Mouse (Mus musculus) adrenal gland, postnatal 14 days (tissue): ENCODE data around the gene Parvb. TPM values are rescaled to one million over a fixed set of nuclear protein-coding genes. Genes with fewer than 3 reads are reported as not detected.
A peak's percentile ranks its signal among the peaks of the same experiment; 100 is the strongest.
"Not testable (repeated sequence)": the region's sequence is repeated elsewhere in the genome, so short reads cannot be mapped to it uniquely, and the experiment has no call there.

Source experiments
- DNase-seq: peaks from one replicate; pipeline ENCODE4 v3.0.0; 2021; ENCODE audit warnings: mixed read lengths
- total RNA-seq: library from RNA; stranded (reverse); gene quantifications from 2 replicates; pipeline ENCODE4 v1.2.3, GENCODE M21; 2021

Gene Parvb
- total RNA-seq, 1 experiment from 2014 or later = 26.6 TPM

DNA sequence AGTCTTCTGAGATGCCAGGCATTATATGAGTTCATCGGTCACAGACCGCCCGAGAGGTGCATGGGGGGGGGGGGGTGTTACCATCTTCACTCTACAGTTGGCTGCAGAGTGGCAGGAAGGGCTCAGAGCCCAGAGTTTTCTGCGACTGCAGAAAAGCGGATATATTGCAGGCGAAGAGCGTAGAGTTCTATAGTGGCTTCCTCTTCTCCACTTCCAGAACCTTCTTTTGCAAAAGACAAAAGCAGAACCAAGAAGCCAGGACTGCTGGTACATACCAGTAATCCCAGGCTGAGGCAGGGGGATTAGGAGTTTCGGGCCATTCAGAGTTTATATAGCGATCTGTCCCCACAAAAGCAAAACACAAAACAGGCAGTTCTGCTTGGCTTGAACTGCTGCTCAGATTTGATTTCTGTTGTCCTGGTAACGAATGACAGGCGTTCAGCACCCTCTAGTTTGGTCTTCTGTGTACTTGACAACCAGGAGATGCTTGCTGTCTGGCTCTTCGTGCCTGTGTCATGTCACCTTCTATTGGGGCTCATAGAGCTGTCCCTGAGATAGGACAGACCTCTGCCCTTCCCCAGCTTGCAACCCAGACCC is 24.5 kb downstream of the Parvb start:
- DNase-seq = no peak

DNA sequence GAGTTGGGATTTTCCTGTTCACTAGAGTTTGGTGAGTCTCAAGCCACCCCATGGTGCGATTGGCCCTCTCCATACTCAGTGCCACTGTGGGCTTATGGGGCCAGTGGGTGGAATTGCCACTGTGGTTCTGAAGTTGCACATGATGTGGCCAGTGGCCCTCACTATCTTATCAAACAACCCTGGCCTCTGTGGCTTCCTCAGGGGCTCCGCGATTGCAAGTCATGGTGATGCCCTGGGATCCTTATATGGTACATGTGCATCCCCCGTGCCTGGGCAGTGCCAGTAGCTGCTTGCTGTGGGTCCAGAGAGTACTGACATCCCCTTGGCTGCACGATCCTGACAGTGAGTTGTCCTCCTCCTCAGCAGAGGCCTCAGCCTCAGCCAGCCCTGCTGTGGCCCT is 25.0 kb downstream of the Parvb start:
- no peak for DNase-seq

DNA sequence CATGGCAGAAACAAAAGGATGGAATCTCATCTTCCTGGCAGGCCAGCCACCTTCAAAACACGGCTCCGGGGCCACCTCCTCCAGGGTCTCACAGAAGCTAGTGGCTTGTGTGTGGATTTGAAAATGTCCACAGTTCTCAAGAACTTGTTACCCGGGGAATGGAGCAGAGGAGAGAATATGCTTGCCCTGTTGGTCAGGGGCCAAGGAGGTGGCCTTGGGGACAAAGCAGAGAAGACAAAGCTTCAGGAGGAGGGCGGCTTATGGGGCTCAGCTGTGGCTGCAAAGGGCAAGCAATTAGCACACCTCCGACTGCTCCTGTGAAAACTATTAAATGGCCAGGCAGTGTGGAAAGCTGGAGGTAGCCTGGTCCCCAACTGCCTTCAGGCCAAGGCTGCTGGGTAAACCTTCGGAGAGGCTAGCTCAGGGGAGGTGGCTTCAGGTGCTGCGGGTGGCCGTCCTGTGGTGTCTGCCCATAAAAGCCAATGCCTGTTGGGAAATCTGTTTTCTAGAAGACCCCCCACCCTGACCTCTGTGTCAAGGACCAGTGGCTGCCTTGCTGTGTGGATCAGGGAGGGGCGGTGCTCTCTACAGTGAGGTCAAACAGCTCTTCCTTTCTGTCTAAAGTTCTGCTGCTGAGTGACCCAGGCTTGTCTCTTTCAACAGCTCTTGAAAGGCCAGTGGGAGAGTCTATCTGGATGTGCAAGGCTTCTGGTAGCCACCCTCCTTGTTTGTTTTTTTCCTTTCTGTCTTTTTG is 26.9 kb downstream of the Parvb start:
- DNase-seq = peak; percentile 56

DNA sequence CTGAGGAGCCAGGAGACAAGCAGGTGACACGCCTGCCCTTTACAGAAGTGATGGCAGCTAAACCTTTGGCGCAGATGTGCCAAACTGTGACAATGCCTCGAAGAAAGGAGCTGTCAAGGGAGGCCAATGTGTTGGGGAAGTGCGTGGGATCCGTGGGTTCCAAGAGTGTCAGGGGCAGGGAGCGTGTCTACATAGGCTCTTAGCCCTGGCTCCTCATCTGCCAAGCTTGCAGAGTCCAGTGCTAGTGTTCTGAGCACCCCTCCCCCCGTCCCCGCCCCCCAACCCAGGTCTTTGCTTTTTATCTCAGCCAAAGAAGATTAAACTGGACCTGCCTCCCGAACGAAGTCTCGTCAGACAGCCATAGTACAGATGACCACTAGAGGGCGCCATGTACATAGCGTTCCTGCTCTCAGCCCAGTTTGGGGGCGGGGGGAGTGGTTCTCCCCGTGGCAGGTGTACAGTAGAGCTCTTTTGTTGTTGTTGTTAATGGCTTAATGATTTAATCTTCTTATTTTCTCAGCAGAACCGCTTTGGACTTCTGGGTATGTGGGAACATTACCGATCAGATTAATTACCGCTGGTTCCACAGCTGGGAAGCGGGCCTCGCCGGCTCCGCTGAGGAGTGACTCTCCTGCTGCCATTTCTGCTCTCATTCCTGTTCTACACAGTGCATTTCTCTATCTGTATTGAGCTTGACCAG is 28.4 kb downstream of the Parvb start:
- peak; percentile 91 for DNase-seq

DNA sequence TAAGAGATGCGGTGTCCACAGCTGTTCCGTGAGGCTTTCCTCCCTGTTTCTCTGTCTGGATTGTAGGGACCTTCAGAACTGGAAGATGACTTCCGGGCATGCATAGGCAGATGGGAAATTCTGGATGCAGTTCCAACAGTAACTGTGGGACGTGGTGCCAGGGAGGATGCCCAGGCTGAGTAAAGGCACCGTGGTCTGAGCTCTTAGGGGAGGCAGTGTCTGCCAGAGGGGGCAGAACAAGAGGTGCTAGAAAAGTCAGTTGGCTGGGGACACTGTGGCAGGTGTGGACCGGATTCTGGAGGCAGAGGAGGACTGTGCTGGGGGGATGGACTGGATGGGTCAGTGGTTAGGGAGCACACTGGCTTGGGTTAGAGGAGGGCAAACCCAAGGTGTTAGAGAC is 30.8 kb downstream of the Parvb start:
- DNase-seq = no peak

DNA sequence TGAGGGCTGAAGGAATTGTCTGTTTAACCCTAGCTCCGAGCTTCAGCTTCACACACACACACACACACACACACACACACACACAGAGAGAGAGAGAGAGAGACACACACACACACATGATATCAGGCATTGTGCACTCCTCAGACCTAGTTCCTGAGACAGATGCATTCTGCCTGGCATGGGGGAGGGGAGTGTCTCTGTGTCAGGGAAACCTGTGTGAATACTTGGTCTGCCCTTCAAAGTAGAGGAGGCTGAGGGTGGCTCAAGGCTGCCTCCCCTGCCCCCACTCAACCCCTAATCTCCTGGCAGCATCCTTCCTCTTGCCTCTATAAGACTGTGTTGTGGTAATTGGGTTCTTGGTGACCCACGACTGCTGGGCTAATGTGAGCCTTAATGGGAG is 31.7 kb downstream of the Parvb start:
- DNase-seq = peak; percentile 52

DNA sequence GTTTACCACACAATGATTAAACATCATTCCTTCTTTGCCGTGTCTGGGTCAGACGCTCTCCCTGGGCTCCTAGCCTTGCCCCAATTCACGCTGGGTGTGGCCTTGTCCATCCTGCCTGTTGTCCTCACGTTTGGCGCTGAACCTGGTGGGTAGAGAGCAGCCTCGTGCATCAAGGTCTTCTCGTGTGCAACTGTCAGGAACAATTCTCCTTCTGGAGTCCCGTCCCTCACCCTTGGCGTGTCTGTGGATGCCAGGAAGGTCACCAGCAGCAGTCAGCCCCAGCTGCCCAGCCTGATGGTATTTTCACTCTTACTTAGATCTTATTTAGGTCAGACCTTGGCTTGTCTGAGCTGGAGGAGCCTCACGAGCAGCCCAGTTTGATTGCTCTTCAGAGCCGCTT is 33.3 kb downstream of the Parvb start:
- peak; percentile 82 for DNase-seq

DNA sequence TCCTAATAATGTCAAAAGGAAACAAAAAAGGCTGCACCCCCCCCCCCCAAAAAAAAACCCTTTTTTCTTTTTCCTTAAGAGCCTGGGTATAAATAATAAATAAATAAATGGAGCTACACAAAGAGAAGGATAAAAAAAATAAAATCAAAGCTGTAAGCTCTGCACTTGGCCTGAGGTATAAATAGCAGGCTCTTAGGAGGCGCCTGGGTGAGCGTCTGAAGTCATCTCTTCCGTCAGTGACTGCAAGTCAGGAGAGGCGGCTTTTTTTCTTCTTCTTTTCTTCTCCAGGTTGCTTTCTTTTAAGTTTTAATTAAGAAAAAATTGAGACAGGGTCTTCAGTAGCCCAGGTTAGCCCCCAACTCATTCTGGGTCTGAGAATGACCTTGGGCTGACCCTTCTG is 34.4 kb downstream of the Parvb start:
- DNase-seq = no peak

DNA sequence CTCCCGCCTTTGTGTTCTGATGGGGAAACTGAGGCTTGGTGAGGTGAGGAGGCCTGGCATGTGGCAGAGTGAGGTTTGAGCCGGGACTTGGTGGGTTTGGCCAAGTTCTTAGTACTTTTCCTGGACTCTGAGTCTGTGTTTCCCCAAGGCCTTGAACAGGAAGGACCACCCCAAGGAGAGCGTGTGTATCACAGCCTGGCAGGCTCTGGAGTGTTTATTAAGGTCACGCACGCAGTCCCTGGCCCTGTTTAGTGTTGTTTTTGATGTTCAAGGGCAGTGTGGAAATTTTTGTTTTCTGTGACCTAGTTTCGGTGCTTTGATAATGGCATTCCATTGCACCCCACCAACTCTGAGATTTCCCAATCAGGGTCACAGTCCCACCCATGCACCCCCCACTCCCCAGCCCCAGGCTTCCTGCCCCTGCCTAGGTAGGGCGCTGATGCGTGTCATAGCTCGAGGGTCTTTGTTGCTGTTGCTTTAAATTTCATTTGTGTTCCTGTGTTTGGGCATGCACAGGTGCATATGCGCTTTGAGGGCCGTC is 35.9 kb downstream of the Parvb start:
- DNase-seq = peak; percentile 81

DNA sequence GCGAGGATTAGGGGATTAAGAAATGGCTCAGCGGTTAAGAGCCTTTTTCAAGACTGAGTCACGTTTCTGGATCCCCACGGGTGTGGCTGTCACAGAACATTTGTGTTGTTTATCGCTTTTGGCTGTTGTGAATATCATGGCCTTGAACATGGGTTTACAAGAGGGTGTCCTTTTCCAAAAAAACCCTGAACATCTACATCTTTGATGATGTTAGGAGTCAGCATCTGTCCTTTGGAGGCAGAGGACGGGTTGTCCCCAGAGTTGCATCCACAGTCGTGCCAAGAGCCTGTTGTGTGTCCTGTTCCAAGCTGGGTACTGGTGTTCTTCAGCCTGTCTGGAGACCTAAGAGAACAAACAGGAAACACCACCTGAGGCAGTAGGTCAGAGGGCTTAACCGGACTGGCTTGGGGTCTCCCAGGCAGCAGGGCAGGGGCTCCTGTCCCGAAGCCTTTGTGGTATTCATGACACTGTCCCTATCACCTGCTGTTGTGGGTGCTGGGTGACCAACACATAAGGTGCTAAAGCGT is 37.3 kb downstream of the Parvb start:
- DNase-seq = peak; percentile 66

DNA sequence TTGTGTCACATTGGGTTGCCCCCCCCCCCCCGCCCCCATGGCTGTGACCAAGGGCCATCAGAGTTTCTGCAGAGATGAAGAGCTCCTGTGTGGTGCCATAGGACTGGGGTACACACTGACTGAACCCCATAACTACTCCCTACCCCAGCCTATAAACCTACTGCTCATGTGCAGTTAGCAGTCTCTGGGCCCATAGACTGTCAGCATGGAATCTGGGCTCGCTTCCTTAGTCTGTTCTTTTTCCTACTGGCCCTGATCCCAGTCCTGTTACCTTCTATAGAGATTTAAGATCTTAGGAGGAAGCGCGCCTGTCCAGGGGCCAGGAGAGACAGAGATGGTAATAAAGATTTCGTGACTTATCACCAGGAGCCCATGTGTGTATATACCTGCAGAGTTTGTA is 38.2 kb downstream of the Parvb start:
- no peak for DNase-seq

DNA sequence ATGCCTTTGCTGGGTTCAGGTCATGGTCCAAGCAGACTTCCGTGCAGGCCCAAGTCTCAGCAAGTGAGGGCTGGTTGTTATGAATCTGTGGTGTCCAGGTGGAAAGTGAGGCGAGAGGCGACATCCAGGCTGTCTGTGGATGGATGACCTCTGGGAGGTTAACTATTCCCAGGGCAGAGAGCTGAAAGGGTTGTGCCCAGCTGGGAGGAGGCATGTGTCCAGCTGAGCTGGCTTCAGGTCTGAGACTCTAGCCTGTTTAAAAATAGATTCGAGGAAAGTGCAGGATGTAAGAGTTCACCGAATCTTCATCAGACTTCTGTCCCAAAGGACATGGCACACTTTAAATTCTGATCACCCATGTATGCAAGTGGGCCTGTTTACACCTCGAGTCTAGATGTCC is 38.6 kb downstream of the Parvb start:
- DNase-seq = peak; percentile 59

DNA sequence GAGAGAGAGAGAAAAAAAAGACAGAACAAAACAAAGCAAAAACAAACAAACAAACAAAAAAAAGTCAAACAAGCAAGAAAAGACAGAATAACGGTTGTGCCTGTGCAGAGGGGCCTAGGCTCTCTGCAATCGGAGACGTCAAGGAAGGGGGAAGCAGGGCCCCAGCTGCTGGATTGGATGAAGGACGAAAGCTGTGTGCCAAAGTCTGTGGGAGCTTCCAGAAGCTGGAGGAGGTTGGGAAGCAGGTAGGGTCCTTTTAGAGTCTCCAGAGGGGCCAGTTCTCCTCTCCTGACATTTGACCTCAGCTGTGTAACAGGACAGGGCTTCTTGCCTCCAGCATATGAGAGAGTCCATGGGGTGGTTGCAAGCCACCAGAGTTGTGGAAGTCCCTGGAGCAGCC is 44.2 kb downstream of the Parvb start:
- DNase-seq = no peak

DNA sequence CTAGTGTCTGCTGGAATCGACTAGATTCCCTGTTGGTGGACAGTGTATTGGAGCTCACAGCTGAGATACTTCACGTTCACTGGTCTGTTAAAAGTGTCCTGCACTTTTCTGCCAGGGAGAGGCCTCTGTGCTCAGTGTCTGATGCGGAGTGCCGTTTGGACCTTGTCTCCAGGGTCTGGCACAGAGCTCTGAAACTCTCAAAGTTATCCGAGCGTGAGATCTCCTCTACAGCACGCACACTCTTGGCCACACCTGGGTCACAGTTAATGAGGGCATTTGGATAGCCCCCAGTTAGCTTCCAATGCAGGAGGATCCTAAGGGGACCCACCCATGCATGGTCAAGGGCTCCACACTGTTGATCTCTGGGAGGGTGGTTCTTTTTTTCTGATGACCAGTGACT is 46.2 kb downstream of the Parvb start:
- no peak for DNase-seq

DNA sequence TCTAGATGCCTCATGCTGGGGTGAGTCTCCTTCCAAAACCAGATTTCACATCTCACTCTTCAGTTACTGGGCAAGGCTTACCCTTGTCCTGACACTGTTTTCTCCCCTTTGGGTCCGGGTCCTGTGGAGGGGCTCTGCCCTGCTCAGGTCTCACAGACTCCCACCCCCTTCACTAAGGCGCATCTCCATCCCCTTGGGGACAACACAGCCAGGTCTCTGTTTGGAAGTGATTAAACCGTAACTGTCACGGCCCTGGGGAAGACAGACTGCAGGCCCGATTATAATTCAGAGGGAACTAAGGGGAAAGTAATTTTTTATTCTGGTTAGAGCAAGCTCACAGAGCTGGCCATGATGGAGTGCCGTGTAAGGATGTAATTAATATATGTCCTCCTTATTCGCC is 46.8 kb downstream of the Parvb start:
- no peak for DNase-seq

DNA sequence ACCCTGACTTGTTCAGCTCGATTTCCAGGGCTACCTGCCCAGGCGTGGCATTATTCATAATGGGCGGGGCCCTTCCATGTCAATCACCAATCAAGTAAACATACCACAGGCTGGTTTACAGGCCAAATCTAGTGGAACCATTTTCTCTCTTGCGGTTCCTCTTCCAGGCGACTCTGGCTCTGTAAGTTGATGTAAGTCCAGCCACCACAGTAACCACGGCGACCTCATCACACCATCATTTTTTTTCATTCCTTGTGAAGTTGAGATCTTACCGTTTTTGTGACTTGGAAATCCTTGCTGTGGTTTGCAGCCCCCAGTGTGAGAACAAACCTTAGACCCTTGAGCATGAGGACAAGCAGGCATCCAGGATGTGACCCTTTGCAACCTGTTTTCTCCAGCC is 48.5 kb downstream of the Parvb start:
- no peak for DNase-seq

DNA sequence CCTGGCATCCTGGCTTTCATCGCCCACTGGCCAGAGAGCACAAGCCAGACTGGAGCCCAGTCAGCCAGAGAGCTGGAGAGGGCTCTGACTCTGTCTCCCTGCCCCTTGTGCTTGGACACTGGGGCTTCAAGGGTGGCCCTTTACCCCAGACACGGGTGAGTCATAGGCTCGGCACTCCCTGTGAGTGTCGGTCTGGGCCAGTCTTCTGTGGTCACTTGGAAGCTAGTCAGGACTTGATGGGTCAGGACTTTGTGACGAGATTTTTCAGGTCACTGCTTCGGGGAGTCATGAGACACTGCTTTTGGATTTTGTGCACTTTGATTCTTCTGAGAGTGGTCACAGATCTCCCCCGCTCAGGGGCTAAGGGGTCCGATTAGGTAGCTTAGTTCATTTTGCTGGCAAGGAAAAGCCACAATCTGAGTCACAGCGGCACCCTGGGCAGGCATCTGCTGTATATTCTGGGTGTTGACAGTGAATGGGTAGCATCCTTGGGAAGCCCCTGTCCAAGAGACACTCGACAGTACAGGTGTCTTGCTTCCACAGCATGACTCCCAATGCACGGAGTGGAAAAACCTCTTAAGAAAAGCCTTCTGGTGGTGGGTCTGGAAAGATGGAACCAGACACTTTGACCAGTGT is 49.0 kb downstream of the Parvb start:
- peak; percentile 65 for DNase-seq

DNA sequence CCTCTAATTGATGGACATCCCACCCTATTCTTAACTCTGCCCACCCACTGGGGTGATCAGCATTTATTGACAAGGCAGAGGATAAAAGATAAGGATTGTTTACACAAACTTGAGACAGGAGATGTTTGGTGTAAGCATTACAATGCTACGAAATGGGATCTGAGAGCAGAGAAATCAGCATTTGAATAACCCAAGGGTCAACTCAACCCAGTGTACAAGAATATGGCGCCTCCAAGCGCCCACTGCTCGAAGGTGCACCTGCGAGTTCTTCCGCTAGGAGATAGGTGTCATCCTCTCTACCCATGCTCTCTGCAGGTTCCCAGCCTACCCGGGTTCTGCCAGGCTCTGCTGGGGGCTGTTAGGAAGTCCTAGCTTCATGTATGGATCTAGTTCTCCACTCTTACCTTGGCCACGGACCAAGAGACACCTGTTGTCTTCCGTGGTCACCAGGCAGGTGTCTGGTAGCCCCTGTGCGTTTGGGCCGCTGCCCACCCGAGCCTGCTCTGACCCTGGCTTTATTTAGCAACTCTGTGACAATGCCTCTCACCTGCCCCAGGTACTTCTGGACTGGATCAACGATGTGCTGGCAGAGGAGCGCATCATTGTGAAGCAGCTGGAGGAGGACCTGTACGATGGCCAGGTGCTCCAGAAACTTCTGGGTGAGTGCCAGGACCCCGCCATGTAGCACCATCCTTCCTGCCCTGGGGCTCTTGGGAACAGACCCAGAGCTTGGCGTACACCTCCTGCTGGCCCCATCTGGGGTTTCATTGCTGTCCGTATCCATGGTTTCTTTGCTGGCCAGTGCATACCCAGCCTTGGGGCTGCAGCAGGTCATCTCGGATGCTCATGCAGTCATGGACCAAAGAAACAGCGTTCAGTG is 50.6 kb downstream of the Parvb start:
- DNase-seq = no peak

DNA sequence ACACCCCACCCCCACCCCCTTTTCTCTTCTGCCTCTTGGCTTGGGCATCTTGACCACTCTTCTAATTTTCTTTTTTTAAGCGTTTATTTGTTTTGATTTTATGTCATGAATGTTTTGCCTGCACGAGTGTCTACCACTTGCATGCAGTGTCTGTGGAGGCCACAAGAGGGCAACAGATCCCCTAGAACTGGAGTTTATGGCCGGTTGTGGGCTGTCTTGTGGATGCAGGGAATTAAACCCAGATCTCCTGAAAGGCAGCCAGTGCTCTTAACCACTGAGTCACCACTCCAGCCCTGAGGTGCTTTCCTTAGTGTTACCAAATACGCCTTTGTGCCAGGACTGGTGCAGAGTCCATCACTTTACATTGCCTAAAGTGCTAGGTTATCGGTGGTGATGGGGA is 52.2 kb downstream of the Parvb start:
- DNase-seq = peak; percentile 60

DNA sequence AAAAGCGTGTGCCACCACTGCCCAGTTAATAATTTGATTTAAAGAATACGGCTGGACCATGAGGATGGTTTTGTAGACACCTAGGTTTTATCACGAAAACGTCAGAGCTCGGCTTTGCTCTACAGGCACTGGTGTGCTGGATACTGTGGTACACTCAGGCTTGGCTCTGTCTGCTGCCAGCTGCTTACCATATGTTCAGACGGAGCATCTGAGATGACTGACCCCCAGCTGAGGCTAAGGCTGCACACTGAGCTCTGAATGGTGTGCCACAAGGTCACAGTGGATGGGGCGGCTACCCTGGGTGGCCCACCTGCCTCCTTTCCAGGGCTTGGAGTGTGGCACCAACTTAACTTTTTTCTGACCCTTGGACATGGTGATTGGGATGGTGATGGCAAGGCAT is 53.6 kb downstream of the Parvb start:
- DNase-seq = no peak

DNA sequence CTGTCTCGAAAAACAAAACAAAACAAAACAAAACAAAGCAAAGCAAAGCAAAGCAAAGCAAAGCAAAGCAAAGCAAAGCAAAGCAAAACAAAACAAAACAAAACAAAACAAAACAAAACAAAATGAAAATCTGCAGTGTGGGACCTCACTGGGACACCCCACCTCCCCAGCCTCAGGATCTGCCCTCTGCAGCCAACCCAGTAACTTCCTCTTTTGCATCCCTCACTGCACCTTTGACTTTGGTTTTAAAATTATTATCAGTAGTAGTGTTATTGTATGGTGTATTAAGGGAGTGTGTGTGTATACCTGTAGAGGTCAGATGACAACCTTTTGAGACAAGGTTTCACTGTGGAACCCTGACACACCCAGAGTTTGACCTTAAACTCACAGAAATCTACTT is 57.1 kb downstream of the Parvb start:
- not testable (repeated sequence) for DNase-seq

DNA sequence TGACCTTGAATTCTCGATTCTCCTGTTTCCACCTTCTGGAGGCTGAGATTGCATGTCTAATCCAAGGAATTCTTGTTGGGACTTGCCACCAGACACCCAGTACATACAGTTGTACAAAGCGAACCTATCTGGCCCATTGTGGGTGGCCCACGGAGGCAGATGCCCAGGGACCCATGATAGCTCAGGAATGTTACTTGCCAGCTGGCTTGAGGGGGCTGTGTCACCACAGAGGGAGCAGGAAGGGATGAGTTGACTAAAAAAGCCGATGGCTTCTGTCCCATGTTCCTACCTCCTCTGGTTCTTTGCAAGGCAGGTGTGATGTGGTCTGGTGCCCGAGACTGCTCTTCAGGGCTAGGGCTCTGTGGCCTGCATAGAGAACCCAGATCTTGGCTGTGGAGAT is 59.3 kb downstream of the Parvb start:
- DNase-seq = no peak
